Mouse (Mus musculus): ENCODE data around the gene Slc6a6. TPM values are rescaled to one million over a fixed set of nuclear protein-coding genes. Genes with fewer than 3 reads are reported as not detected.
A peak's percentile ranks its signal among the peaks of the same experiment; 100 is the strongest.

Gene Slc6a6
- total RNA-seq, 2 experiments from 2014 or later, result 177 to 193 TPM

DNA sequence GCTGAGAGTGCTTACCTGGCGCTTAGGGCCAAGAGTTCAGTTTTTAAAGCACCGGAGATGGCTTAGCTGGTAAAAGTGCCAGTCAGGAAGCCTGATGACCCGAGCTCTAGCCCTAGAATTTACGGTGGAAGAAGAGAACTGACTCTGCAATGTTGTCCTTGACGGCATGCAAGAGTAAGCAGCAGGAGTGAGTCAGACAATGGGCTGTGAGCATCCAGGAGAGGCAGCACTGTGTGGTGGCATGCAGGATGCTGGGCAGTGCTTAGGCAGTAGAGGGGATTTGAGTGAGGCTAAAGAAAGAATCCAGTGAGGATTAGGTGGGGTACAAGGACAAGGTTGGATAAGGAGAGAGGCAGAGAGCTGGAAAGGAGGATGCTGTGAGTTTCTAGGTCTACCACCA, 15.6 kb upstream of the Slc6a6 start:
- no peak for DNase-seq (ENCODE audit: low spot score in 2 of 2)

DNA sequence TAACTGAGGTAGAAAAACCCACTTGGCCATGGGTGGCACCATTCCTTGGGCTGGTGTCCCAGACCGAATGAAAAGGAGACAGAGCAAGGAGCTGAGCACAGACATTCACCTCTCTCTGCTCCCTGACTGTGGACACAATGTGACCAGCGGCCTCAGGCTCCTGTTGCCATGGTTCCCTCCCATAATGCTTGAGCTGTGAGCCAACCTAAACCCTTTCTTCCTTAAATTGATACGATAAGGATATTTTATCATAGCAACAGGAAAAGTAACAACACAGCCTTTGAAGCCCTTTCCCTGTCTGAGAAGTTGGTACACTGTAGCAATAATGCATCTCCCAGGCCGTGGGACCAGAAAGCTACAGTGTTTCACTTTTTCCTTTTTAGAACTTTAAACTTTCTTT, 14.6 kb upstream of the Slc6a6 start:
- DNase-seq (ENCODE audit: low spot score in 2 of 2), result no peak

DNA sequence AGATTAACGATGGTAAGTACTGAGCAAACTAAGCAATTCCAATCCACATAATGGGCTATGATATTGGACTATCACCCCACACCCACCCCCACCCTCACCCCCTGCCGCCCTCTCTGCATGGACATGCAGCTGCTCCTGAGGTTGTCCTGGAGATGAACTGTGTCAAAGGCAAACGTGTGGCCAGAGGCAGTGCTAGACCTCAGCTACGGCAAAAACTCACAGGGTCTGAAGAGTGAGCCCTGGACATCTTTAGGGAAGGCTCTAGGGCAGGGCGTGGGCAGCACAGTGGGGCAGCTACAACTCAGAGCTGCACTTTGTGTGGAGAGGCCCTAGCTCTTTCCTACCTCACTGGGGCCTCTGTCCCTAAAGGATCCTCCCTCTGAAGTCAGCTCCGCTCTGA, 13.6 kb upstream of the Slc6a6 start:
- DNase-seq (ENCODE audit: low spot score in 2 of 2), result no peak

DNA sequence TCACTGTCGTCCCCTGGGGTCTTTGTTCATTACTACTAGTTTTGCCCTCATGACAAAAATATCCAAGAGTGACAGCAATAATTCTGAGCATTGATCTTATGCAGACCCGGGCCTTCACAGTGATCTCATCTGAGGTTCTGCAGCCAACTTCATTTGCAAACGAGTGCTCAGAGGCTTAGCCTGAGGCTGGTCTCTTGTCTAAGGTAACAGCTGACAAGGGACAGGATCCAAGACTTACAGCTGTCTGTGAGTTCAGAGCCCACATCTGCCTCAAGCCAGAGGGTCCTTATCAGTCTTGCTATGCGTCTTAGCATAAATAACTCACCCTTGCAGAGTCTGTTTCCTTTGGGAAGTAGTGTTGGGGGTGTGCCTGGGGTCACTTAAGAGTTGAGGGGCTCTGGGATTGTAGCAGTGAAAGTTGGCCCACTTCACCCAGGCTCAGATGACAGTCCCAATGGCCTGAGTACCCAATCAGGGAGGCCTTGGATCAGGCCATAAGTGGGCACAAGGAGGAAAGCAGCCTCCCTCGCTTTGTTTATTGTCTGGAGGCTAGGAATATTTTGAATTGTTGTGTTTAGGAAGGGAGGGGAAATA, 9.0 kb upstream of the Slc6a6 start:
- no peak for DNase-seq (ENCODE audit: low spot score in 2 of 2)

DNA sequence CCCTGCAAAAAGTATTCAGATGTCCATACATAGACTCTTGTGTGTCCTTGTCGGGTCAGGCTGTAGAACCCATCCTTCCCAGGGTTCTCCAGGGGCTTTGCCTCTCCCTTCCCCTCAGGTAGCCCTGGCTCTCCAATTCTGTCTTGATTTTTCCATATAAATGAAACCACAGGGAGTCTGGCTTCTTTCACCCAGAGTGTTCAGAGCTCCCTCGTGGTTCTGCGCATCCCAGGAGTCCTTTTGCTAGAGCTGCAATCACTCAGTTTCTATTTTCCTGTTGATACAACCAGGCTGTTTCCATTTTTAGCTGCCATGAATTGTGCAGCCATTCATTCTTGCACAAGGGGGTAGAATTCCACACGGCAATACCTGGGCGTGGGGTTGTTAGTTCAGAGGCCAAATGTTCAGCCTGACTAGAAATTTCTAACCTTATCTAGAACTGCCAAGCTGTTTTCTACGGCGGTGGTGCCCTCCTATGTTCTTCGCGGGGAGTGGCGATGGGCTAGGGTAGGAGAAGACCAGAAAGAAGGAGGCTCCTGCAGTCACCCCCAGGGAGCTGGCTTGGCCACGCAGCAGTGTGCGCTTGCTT, 5.3 kb upstream of the Slc6a6 start:
- DNase-seq (ENCODE audit: low spot score in 2 of 2), result no peak

DNA sequence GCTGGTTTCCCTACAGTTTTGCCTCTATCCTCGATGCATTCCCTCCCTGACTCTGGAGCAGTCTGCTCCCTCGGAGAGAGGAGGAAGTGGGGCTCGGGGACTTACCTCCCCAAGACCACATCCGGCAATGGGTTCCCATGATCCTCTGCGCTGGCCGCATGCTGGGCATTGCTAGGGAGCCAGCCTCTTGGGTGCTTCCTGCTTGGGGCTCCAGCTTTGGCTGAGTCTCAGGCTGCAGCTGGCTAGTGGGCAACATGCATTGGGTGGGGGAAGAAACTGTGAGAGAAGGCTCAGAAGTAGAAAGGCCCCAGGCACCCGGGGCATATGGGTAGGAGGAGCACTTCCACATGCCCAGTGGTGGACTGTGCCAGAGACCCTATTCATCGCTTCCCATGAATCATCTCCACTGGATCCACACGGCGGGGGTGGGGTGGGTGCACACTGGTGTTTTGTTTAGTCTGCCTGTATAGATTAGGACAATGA, 4.7 kb upstream of the Slc6a6 start:
- peak; percentile 54 to 67 for DNase-seq (ENCODE audit: low spot score in 2 of 2)

DNA sequence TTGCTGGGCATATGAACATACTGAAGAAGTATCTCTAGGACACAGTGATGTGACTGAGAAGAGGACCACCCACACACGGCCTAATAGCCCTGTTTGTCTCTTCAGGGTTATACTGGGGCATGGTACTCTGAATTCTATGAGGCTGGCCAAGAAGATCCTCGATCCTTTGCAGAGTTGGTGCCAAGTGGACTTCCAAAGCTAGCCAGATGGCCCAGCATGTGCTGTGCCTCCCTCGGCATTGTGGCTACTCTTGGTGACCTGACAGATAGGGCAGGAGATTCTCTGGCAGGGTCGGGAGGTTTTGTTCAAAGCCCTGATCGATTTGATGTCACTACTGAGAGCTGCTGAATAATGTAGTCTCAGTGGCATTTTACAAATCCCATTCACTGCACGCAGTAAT, 4.1 kb upstream of the Slc6a6 start:
- DNase-seq (ENCODE audit: low spot score in 2 of 2), result no peak

DNA sequence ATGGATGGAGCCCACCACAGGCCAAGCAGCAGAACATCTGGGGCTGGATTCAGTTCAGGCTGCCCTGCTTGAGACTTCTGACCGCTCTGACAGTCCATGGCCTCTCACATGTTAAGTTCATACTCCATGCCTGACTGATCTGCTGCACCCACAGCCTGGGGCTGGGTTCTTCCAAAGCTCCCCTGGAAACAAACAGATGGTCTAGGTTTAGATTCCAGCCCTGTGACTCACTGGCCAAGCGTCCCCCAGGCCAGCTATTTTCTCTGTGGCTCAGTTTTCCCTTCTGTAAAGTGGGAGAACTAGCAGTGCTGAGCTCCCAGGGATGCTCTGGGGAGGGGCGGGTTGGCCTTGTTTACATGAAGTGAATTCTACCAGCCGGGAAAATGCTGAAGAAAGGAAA, 2.0 kb upstream of the Slc6a6 start:
- DNase-seq (ENCODE audit: low spot score in 2 of 2), result no peak

DNA sequence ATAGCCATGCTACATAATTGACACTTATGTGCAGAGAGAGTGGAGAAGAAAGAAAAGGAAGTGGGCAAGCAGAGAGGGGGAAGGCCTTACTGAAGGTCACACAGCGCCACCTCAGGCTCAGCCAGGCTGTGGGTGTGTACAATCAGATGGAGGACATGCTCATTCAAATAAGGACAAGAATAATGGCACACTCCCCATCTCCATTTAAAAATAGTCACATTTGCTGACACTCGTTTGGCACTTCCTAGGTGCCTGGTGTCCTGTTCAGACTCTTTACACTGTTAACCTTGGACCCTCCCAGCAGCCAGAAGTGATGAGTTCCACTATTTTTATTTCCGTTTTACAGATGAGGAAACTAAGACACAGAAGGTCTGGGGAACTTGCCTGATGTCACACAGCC, 732 bp upstream of the Slc6a6 start:
- no peak for DNase-seq (ENCODE audit: low spot score in 2 of 2)

DNA sequence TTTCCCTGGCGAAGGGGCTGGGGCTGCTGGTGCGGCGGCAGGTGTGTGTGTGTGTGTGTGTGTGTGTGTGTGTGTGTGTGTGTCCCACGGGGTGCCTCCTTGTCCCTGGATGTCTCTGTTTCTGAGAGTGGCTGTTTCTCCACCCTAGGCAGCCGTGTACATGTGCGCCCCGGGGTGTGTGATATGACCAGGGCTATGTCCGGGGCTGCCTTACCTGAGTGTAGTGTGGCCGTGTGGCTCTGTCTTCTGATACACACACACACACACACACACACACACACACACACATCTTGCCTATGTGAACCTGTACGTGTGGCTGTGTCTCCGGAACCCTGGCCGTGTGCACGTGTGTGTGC, 599 bp downstream of the Slc6a6 start:
- DNase-seq (ENCODE audit: low spot score in 2 of 2), result no peak

DNA sequence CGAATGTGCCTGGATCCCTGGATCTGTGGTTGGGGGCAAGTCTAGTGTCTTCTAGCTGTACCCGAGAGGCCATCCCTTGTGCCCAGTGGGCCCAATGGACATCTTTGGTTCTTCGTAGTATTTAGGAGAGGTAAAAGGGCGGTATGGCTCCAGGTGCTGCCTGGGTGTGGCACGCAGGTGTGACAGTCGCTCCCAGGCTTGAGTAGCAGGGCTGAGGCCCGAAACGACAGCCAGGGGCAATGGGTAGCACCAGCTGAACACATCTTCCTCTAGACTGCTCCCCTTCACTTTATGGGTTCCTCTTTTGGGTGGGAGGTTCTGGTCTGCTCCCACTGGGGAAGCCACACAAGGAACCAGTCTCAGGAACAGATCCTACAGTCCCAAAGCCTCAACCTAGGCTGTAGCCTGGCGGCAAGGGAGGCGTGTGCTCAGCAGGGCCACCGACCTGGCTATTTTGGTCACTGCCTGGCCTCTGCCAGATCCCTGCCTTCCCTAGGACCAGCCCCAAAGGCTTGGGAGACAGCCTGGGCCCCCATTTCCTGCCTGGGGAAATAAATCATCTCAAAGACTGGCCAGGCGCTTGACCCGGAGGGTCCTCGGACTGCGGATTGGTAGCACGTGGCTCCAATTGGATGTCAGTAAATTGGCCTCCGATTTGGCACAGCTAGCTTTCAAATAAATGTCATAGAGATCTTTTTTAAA, 1.1 kb downstream of the Slc6a6 start:
- DNase-seq (ENCODE audit: low spot score in 2 of 2), result peak; percentile 35 to 38

DNA sequence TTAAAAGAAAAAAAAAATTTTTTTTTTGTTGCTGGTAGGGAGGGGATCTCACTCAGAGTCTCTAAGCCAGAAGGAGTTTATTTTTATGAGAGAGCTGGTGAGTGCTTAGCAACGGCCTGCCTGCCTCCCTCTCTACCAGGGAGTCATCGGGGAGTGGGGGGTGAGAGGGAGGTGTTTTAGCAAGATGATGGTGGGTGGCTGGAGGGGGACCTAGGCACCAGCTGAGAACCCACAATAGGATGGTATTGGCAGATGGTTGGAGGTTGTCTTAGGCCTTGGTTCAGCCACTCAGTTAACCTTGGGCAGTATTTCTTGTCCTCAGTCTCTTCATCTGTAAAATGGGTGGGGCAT, 1.7 kb downstream of the Slc6a6 start:
- no peak for DNase-seq (ENCODE audit: low spot score in 2 of 2)

DNA sequence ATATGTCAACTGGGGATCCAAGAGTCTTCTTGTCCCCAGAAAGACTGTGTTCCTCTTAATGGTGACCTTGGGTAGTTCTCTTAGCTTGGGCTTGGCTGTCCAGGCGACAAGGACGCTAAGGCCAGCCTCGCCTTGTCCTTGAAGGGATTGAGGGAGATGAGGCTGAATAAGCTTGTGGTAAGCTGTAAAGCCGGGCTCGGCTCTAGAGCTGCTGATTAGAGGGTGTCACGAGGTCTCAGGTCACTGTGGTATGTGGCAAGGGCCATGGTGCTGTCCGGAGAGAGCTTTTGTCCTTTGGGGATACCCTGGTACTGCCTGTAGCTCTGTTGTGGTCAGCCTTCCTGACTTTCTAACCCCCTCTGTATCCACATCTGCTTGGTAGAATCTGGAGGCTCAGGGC, 2.0 kb downstream of the Slc6a6 start:
- no peak for DNase-seq (ENCODE audit: low spot score in 2 of 2)

DNA sequence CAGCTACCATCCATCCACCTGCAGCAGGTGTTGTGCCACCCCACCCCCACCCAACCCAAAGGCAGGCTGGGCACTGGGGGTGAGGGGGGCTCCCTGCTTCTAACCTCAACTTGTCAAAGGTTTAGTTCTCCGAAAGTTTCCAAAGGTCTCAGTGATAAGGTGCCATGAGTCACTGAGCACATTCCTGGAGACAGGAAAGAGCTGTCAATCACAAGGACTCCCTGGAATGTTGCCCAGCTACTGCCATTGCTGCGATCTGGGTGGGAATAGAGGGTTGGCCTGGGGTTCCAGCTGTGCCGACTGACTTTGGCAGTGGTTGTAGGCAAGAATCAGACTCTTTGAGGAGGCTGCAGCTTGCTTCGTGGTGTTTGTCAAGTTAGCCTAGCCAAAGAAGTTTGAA, 2.7 kb downstream of the Slc6a6 start:
- DNase-seq (ENCODE audit: low spot score in 2 of 2), result no peak

DNA sequence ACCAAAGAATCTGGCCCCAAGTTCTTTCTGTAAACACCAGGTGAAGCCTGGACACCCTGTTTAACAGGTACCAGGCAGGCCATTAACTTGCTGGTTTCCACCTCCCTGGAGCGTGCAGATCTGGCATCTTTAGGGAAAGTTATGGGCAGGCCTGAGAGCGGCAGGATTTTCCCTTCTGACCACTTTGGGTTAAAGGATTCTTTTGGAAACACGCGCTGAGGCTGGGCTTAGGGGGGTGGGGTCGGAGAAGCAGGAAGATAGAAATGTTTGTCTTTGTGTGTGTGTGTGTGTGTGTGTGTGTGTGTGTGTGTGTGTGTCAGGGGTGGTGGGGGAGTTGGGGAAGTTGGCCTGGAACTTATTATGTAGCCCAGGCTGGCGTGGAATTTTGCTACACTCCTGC, 4.2 kb downstream of the Slc6a6 start:
- no peak for DNase-seq (ENCODE audit: low spot score in 2 of 2)

DNA sequence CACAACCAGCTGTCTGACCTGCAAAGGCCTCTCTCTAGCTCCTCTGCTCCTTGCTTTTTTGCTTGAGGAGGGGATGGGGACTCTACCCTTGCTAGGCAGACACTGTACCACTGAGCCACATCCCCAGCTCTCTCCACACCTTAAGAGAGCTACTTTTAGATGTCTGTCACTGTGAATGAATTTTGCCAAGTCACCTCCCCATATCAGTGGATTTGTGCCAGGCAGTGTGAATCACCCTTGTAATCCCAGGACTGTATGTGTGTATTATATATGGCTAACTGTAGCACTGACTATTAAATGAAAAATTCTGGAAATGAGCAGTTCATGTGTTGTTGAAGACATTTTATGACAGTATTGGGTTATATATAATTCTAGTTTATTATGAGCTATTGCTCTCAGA, 5.4 kb downstream of the Slc6a6 start:
- no peak for DNase-seq (ENCODE audit: low spot score in 2 of 2)

DNA sequence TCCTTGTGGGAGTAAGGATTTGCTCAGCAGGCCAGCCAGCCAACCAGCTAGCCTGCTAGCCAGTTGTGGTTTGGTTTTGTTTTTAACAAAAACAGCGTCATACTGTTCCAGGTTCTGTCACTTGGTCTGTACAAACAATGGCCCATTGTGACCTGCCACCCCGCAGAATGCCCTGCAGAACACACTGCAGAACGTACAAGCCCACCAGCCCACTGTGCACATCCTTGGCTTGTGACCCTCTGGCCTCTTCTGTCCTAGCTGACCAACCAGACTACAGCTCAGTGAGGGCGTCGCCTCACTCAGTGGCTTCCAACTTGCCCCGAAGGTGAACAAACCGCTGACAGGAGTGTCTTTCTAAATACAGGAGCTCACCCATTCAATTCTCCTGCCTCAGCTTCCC, 6.4 kb downstream of the Slc6a6 start:
- no peak for DNase-seq (ENCODE audit: low spot score in 2 of 2)

DNA sequence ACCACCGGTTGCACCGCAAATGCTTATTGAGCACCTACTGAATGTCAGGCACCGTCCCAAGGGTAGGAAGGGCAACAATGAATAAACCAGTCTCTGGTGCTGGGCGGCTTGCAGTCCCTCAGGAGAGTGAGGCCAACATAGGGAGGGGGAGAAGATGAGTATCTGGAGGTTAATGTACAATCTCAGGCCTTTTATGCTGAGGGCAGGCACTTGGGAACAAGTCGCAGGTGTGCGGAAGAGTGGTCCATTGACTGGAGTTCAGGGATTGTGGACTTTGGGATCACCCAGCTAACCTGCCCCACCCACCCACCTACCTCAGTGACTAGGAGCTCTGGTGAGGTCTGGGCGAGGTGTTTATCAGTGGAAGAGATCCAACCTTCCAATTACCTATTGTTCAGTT, 6.8 kb downstream of the Slc6a6 start:
- DNase-seq (ENCODE audit: low spot score in 2 of 2), result no peak

DNA sequence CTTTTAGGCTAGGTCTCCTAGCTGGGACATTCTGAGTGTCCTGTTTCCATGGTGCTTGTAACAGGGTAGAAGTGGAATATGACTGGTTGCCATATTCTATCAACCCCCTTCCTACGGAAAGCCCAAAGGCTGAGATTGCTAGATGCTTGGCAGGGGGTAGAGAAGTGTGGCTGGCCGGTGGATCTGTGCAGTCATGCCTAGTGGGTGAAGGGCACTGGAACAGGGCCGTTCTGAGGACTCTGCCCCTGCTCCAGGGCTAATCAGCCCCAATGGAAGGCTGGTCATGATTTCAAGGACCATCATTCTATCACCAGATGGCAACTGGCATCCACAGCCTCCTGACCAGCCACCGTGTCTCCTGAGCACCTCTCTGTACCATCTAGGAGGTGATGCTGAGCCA, 7.7 kb downstream of the Slc6a6 start:
- no peak for DNase-seq (ENCODE audit: low spot score in 2 of 2)

DNA sequence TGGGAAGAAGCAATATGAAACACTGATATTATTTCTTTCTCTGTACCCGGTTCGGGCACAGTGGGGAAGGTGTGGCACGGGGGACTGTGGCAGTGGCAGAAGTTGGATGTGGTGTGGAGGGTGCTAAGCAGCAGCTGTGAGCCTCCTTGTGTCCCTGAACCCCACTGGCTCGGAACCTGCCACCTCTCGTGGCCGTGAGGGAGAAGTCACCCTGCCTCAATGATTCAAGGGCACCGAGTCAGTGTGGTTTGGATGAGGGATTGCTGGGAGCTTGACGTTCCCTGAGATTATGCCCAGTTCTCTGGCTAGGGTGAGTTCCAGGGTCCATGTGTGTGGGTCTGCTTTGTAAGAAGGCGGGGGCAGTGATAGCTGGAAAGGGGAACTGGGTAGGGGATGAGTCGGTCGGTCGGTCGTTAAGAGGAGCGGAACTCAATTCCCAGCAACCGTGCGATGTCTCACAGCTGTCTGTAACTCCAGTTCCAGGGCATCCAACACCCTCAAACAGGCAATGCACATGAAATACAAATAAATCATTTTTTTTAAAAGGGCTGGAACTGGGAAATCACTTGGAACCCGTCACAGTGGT, 9.5 kb downstream of the Slc6a6 start:
- DNase-seq (ENCODE audit: low spot score in 2 of 2), result no peak

DNA sequence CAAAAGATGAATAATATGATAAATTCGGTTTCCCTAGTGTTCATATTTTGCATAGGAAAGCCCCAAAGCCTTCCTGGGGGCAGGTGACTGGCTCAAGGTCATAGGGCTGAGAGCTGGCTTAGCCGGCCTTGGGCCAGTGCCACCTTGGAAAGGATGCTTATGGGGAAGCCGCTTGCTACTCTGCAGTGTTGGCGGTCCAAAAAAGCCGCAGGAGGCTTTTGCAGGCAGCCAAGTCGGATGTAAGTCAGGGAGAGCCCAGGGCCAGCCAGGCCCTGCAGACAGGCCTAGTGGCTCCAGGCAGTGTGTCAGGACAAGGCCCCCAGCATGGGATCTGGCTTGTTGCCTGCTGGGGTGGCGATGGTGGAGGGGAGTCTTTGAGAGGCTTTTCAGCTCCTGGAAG, 10.8 kb downstream of the Slc6a6 start:
- peak; percentile 57 to 62 for DNase-seq (ENCODE audit: low spot score in 2 of 2)

DNA sequence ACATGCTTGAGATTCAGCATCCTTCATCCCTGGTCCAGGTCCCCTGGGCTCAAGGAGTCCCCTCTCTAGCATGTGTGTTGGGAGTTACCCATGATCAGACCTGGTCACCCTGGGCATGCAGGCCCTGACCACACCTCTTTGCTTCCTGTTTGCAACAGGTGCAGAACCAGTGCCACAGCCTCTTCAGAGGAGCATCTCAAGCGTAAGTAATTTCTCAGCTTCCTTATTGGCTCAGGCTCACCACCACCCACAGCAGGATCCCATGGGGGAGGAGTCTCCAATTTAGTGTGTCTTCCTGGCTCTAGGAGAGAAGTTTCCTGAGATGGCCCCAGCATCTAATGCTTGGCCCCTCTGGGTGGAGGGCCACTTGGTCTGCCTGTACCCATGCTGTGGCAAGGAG, 15.0 kb downstream of the Slc6a6 start:
- DNase-seq (ENCODE audit: low spot score in 2 of 2), result no peak

Data from layer of hippocampus, postnatal 10 days (tissue).